Mouse (Mus musculus): ENCODE measurements around the gene Mpv17l. TPM values are rescaled to one million over a fixed set of nuclear protein-coding genes. Genes with fewer than 3 reads are reported as not detected.

Mpv17l gene
- polyA plus RNA-seq, 1 experiment from 2014 or later = 5.1 TPM

DNA sequence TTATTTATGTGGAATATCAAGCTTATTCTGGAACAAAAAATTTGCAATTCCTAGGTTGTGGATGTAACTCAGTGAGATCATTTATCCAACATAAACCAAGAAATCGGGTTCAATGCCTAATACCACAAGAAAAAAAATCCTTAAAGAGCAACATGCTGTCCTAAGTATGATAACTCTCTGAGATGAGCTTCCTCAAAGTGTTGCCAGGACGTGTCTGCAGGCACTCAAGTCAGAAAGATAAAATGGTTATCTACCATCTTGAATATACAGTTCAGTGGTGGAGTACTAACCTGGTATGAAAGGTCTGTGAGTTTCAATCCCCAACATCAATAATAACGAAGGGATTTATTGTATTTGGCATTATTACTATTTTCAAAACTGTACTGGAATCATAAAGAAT, 6.6 kb upstream of the Mpv17l start:
- Histone ChIP-seq H3K4me3 (ENCODE audit: low read depth, low read length) (no peak overlapping the region), H3K4me1 (ENCODE audit: insufficient read depth) (peaks cover 6% of the 10 kb centered on the region; the same call in 1 of the 2 replicates), H3K9ac (replicated peaks) (no peak overlapping the region), H3K9me3 (ENCODE audit: low read length) (no peaks in the 10 kb centered on the region), H3K36me3 (replicated peaks; ENCODE audit: insufficient read depth, low read length) (no peaks in the 10 kb centered on the region), H3K4me2 (ENCODE audit: low read depth, low read length) (no peak overlapping the region), H3K27ac (ENCODE audit: low read depth) (no peak overlapping the region), H3K27me3 (ENCODE audit: insufficient read depth, low read length) (no peaks in the 10 kb centered on the region)
- DNase-seq = no peak
- WGBS (ENCODE audit: insufficient replicate concordance) = 66% methylated on average over 3 of the region's 3 CpGs
- no peak for TF ChIP-seq CTCF (IDR thresholded peaks at IDR 0.05; ENCODE audit: low read depth)
- no peak for TF ChIP-seq EP300 (IDR thresholded peaks at IDR 0.05; ENCODE audit: low read depth)
- ATAC-seq = no peak

DNA sequence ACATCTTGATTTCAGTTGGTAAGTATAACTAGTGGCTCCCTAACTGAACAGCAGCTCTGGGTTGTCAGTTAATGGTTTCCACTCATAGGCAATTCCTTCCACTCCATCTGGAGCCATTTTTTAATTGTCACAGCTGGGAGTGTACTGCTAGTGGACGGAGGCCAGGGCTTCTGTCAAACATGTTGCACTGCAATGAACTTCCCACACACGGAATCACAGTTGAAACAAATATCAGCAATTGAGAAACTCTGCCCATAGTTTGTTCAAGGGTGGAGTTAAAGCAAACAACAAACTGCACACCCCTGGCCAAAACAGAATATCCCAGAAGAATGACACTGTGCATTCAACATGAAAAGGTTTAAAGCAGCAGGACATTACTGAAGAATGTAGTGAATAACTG, 4.0 kb upstream of the Mpv17l start:
- H3K36me3 ChIP-seq (replicated peaks; ENCODE audit: insufficient read depth, low read length) = no peaks in the 10 kb centered on the region
- no peaks in the 10 kb centered on the region for H3K9me3 ChIP-seq (ENCODE audit: low read length)
- H3K9ac ChIP-seq (replicated peaks) = no peak overlapping the region
- H3K4me2 ChIP-seq (ENCODE audit: low read depth, low read length) = no peak overlapping the region
- WGBS (ENCODE audit: insufficient replicate concordance) = 41% methylated on average over 2 of the region's 2 CpGs
- H3K4me3 ChIP-seq (ENCODE audit: low read depth, low read length) = no peak overlapping the region
- H3K4me1 ChIP-seq (ENCODE audit: insufficient read depth) = peaks cover 14% of the 10 kb centered on the region
- H3K27ac ChIP-seq (ENCODE audit: low read depth) = peak overlapping the region; percentile 72; the same call in 1 of the 2 replicates
- peak; percentile 35 for DNase-seq
- H3K27me3 ChIP-seq (ENCODE audit: insufficient read depth, low read length) = no peaks in the 10 kb centered on the region
- TF ChIP-seq EP300 (IDR thresholded peaks at IDR 0.05; ENCODE audit: low read depth) = 0 out of 2 replicates have a peak, but pooled peaks have one; percentile 19
- no peak for TF ChIP-seq CTCF (IDR thresholded peaks at IDR 0.05; ENCODE audit: low read depth)
- ATAC-seq = peak; percentile 35

DNA sequence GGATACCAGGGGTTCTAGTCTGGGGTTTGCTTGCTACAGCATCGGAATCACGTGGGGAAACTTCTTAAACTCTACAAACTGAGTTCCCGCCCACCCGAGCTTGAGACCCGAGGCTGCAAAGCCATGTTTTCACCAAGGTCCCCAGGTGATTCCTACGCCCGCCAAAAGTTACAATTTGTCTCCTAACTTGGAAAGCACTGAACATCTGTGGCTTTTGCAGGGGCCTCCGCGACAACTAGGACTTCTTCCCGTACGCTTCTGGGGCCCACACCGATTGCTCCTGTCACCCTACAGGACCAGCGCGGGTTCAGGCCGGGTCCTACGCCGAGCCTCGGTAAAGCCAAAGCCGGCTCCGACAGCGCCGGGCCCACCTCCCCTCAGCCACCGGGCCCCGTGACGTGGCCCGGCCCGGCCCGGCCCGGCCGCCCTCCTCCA, 547 bp upstream of the Mpv17l start:
- H3K9me3 ChIP-seq (ENCODE audit: low read length) = no peaks in the 10 kb centered on the region
- WGBS (ENCODE audit: insufficient replicate concordance) = 1% methylated on average over 29 of the region's 30 CpGs
- no peak for TF ChIP-seq EP300 (IDR thresholded peaks at IDR 0.05; ENCODE audit: low read depth)
- H3K36me3 ChIP-seq (replicated peaks; ENCODE audit: insufficient read depth, low read length) = no peaks in the 10 kb centered on the region
- H3K4me3 ChIP-seq (ENCODE audit: low read depth, low read length) = peak overlapping the region; percentile 98
- H3K4me1 ChIP-seq (ENCODE audit: insufficient read depth) = peaks cover 12% of the 10 kb centered on the region
- ATAC-seq (peak; percentile 39), DNase-seq (no peak)
- peak overlapping the region; percentile 95 for H3K27ac ChIP-seq (ENCODE audit: low read depth)
- no peaks in the 10 kb centered on the region for H3K27me3 ChIP-seq (ENCODE audit: insufficient read depth, low read length)
- peak overlapping the region; percentile 94 for H3K4me2 ChIP-seq (ENCODE audit: low read depth, low read length)
- peak overlapping the region; percentile 98 for H3K9ac ChIP-seq (replicated peaks)

GRCm38 (mm10) chr16:13903488-13903887, 527 bp downstream of the Mpv17l start:
- DNase-seq = no peak
- Histone ChIP-seq H3K9ac (replicated peaks) (peak overlapping the region; percentile 98), H3K4me2 (ENCODE audit: low read depth, low read length) (peak overlapping the region; percentile 94), H3K27ac (ENCODE audit: low read depth) (peak overlapping the region; percentile 95), H3K36me3 (replicated peaks; ENCODE audit: insufficient read depth, low read length) (no peaks in the 10 kb centered on the region), H3K27me3 (ENCODE audit: insufficient read depth, low read length) (no peaks in the 10 kb centered on the region), H3K9me3 (ENCODE audit: low read length) (no peaks in the 10 kb centered on the region), H3K4me1 (ENCODE audit: insufficient read depth) (peaks cover 12% of the 10 kb centered on the region), H3K4me3 (ENCODE audit: low read depth, low read length) (peak overlapping the region; percentile 98)
- TF ChIP-seq CTCF (IDR thresholded peaks at IDR 0.05; ENCODE audit: low read depth) (peak; percentile 78), EP300 (IDR thresholded peaks at IDR 0.05; ENCODE audit: low read depth) (no peak)
- WGBS (ENCODE audit: insufficient replicate concordance) = 3% methylated on average over 8 of the region's 8 CpGs
- ATAC-seq = peak; percentile 67

- DNase-seq (no peak), ATAC-seq (no peak)
- Histone ChIP-seq H3K36me3 (replicated peaks; ENCODE audit: insufficient read depth, low read length) (no peaks in the 10 kb centered on the region), H3K27me3 (ENCODE audit: insufficient read depth, low read length) (no peaks in the 10 kb centered on the region), H3K9me3 (ENCODE audit: low read length) (no peaks in the 10 kb centered on the region), H3K4me3 (ENCODE audit: low read depth, low read length) (no peak overlapping the region), H3K9ac (replicated peaks) (no peak overlapping the region), H3K4me1 (ENCODE audit: insufficient read depth) (peaks cover 3% of the 10 kb centered on the region; the same call in 1 of the 2 replicates), H3K4me2 (ENCODE audit: low read depth, low read length) (no peak overlapping the region), H3K27ac (ENCODE audit: low read depth) (no peak overlapping the region)
- WGBS (ENCODE audit: insufficient replicate concordance) = 32% methylated on average over 3 of the region's 3 CpGs
- no peak for TF ChIP-seq EP300 (IDR thresholded peaks at IDR 0.05; ENCODE audit: low read depth)
- TF ChIP-seq CTCF (IDR thresholded peaks at IDR 0.05; ENCODE audit: low read depth) = no peak
Observed at GRCm38 (mm10) chr16:13907297-13907696, 4.3 kb downstream of the Mpv17l start.

GRCm38 (mm10) chr16:13920093-13920492, 17.1 kb downstream of the Mpv17l start:
- H3K9ac ChIP-seq (replicated peaks) = no peak overlapping the region
- ATAC-seq (no peak), DNase-seq (no peak)
- no peak overlapping the region for H3K4me3 ChIP-seq (ENCODE audit: low read depth, low read length)
- H3K4me1 ChIP-seq (ENCODE audit: insufficient read depth) = no peaks in the 10 kb centered on the region
- no peak overlapping the region for H3K27ac ChIP-seq (ENCODE audit: low read depth)
- H3K36me3 ChIP-seq (replicated peaks; ENCODE audit: insufficient read depth, low read length) = no peaks in the 10 kb centered on the region
- TF ChIP-seq CTCF (IDR thresholded peaks at IDR 0.05; ENCODE audit: low read depth) = no peak
- no peaks in the 10 kb centered on the region for H3K27me3 ChIP-seq (ENCODE audit: insufficient read depth, low read length)
- no peak overlapping the region for H3K4me2 ChIP-seq (ENCODE audit: low read depth, low read length)
- 84% methylated on average over 5 of the region's 5 CpGs for WGBS (ENCODE audit: insufficient replicate concordance)
- H3K9me3 ChIP-seq (ENCODE audit: low read length) = no peaks in the 10 kb centered on the region

DNA sequence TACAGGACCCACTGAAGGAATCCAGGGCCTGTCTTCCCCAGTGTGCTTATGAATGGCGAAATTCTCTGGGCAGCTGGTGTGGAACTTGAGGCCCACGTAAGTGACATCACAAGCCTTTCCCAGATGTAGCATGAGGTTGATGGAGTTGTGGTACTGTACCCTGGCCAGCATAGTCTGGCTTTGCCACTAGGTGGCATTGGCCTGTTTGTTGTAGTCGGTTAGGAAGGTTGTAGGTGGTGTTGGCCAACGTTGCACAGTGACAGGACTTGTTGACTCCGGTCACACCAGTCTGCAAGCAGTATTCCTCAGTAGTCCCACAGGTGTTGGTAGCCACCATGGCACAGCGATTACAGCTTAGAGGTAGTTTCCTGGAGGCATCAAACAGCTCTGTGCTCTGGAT, 18.1 kb downstream of the Mpv17l start:
- no peak overlapping the region for H3K9ac ChIP-seq (replicated peaks)
- no peak overlapping the region for H3K4me3 ChIP-seq (ENCODE audit: low read depth, low read length)
- no peaks in the 10 kb centered on the region for H3K36me3 ChIP-seq (replicated peaks; ENCODE audit: insufficient read depth, low read length)
- no peak overlapping the region for H3K27ac ChIP-seq (ENCODE audit: low read depth)
- no peaks in the 10 kb centered on the region for H3K4me1 ChIP-seq (ENCODE audit: insufficient read depth)
- ATAC-seq (no peak), DNase-seq (no peak)
- TF ChIP-seq CTCF (IDR thresholded peaks at IDR 0.05; ENCODE audit: low read depth) (peak; percentile 49), EP300 (IDR thresholded peaks at IDR 0.05; ENCODE audit: low read depth) (no peak)
- 79% methylated on average over 6 of the region's 6 CpGs for WGBS (ENCODE audit: insufficient replicate concordance)
- no peaks in the 10 kb centered on the region for H3K9me3 ChIP-seq (ENCODE audit: low read length)
- H3K27me3 ChIP-seq (ENCODE audit: insufficient read depth, low read length) = no peaks in the 10 kb centered on the region
- no peak overlapping the region for H3K4me2 ChIP-seq (ENCODE audit: low read depth, low read length)
